Mouse (Mus musculus) intestine, embryonic 14.5 days (tissue): Measurements from ENCODE around the gene Ubxn1. TPM values are rescaled to one million over a fixed set of nuclear protein-coding genes. Genes with fewer than 3 reads are reported as not detected.

Experiments
- ATAC-seq: fragments of 200-750 bp; cut with Nextera tagmentation; replicated peaks from 2 replicates; pipeline ENCODE4 v1.8.0; 2017; ENCODE audit warnings: low read depth, moderate number of reproducible peaks, moderate TSS enrichment, moderate library complexity; ENCODE audit not compliant: low FRiP score, low TSS enrichment
- DNase-seq: peaks from one replicate; pipeline ENCODE4 v3.0.0-alpha.2; 2018; ENCODE audit warnings: low spot score
- H3K27ac ChIP-seq: fragments of 300-500 bp; sonication (generic); 2 replicates; pipeline ENCODE4 v1.5.1; 2014; ENCODE audit warnings: low read depth, mild to moderate bottlenecking, control low read depth
- H3K27me3 ChIP-seq: fragments of 300-500 bp; sonication (generic); replicated peaks from 2 replicates; pipeline ENCODE4 v1.6.1; 2014; ENCODE audit warnings: low read length, control low read depth; ENCODE audit not compliant: control insufficient read depth, insufficient read depth
- H3K36me3 ChIP-seq: fragments of 300-500 bp; sonication (generic); 2 replicates; pipeline ENCODE4 v1.6.1; 2014; ENCODE audit warnings: low read length, control low read depth; ENCODE audit not compliant: control insufficient read depth, insufficient read depth
- H3K4me1 ChIP-seq: fragments of 300-500 bp; sonication (generic); replicated peaks from 2 replicates; pipeline ENCODE4 v1.6.1; 2014; ENCODE audit warnings: low read length, control low read depth, mixed read lengths; ENCODE audit not compliant: control insufficient read depth, insufficient read depth
- H3K4me2 ChIP-seq: fragments of 300-500 bp; sonication (generic); 2 replicates; pipeline ENCODE4 v1.6.1; 2014; ENCODE audit warnings: low read length
- H3K4me3 ChIP-seq: fragments of 300-500 bp; sonication (generic); 2 replicates; pipeline ENCODE4 v1.5.1; 2014; ENCODE audit warnings: low read depth, low read length, control low read depth, mixed read lengths
- H3K9ac ChIP-seq: fragments of 300-500 bp; sonication (generic); 2 replicates; pipeline ENCODE4 v1.6.1; 2014; ENCODE audit warnings: mild to moderate bottlenecking, low read length
- H3K9me3 ChIP-seq: fragments of 300-500 bp; sonication (generic); 2 replicates; pipeline ENCODE4 v1.6.1; 2016; ENCODE audit warnings: low read length, control low read depth; ENCODE audit not compliant: control insufficient read depth
- WGBS: fragments of 180-500 bp; shearing (Covaris S2); extraction: QIAGEN DNeasy Blood & Tissue Kit; methylation state at CpG from one replicate; pipeline ENCODE4 v1.1.7; 2014; 5-methylcytosine and 5-hydroxymethylcytosine counted together
- microRNA-seq: library from miRNA; unstranded; fragments of <30 nt; microRNA quantifications from one replicate; pipeline ENCODE4, GENCODE M21; 2016
- polyA plus RNA-seq: library from polyadenylated mRNA; unstranded; fragments of >200 nt; fragmentation: Nextera tagmentation; extraction: Ambion mirVana; gene quantifications from 2 replicates; pipeline ENCODE4 v1.2.1, GENCODE M21; 2014

Ubxn1 gene
- polyA plus RNA-seq, 1 experiment from 2014 or later, result 162 TPM

GRCm38 (mm10) chr19:8921741-8922140 lies 50.4 kb downstream of the Ubxn1 start:
- Histone ChIP-seq H3K9me3 (no peaks in the 10 kb centered on the region), H3K27ac (no peak overlapping the region), H3K4me2 (peak overlapping the region; percentile 65; the same call in 1 of the 2 replicates), H3K4me1 (peaks cover 11% of the 10 kb centered on the region), H3K9ac (no peak overlapping the region), H3K27me3 (no peaks in the 10 kb centered on the region), H3K36me3 (peaks cover 32% of the 10 kb centered on the region), H3K4me3 (peak overlapping the region; percentile 87; the same call in 1 of the 2 replicates)
- 80% methylated on average over 9 of the region's 9 CpGs for whole genome bisulfite sequencing
- DNase-seq (no peak), ATAC-seq (no peak)

Small RNA genes within 50 kb of the gene (microRNA-seq; reads per million reads assigned to microRNA genes)
- 0.51 reads per million for gene Mir5136

Other genes with a start within 250 kb of the Ubxn1 start
- gene Chrm1, start 207.7 kb upstream of the Ubxn1 start, polyA plus RNA-seq, result 0.26 and 0.44 TPM in 2 replicates
- 121 and 126 TPM in 2 replicates for gene Slc3a2, start 148.1 kb upstream of the Ubxn1 start, polyA plus RNA-seq
- 96.3 and 97.8 TPM in 2 replicates for gene Wdr74, start 135.7 kb upstream of the Ubxn1 start, polyA plus RNA-seq
- 0.90 and 1.3 TPM in 2 replicates for gene 1700092M07Rik, start 130.8 kb upstream of the Ubxn1 start, polyA plus RNA-seq
- gene Stx5a, start 130.1 kb upstream of the Ubxn1 start, polyA plus RNA-seq, result 114 and 132 TPM in 2 replicates
- gene Nxf1, start 114.4 kb upstream of the Ubxn1 start, polyA plus RNA-seq, result 168 and 172 TPM in 2 replicates
- 170 and 196 TPM in 2 replicates for gene Tmem223, start 100.5 kb upstream of the Ubxn1 start, polyA plus RNA-seq
- 92.6 and 96.6 TPM in 2 replicates for gene Tmem179b, start 97.0 kb upstream of the Ubxn1 start, polyA plus RNA-seq
- gene Taf6l, start 85.1 kb upstream of the Ubxn1 start, polyA plus RNA-seq, result 17.2 and 18.9 TPM in 2 replicates
- 148 and 151 TPM in 2 replicates for gene Polr2g, start 72.9 kb upstream of the Ubxn1 start, polyA plus RNA-seq
- gene Zbtb3, start 68.9 kb upstream of the Ubxn1 start, polyA plus RNA-seq, result 4.2 and 4.3 TPM in 2 replicates
- 38.5 and 48.4 TPM in 2 replicates for gene Ttc9c, start 52.2 kb upstream of the Ubxn1 start, polyA plus RNA-seq
- 6.5 and 7.7 TPM in 2 replicates for gene Hnrnpul2, start 51.5 kb upstream of the Ubxn1 start, polyA plus RNA-seq
- gene AC129217.1, start 41.7 kb upstream of the Ubxn1 start, polyA plus RNA-seq, result not detected in 2 replicates
- gene Bscl2, start 34.0 kb upstream of the Ubxn1 start, polyA plus RNA-seq, result 39.6 and 40.9 TPM in 2 replicates
- 23.7 and 25.2 TPM in 2 replicates for gene Gng3, start 32.3 kb upstream of the Ubxn1 start, polyA plus RNA-seq
- 1.4 TPM in 2 replicates for gene Lrrn4cl, start 20.7 kb upstream of the Ubxn1 start, polyA plus RNA-seq
- gene Uqcc3, start 9.4 kb downstream of the Ubxn1 start, polyA plus RNA-seq, result 57.1 and 63.9 TPM in 2 replicates
- gene Lbhd1, start 12.2 kb downstream of the Ubxn1 start, polyA plus RNA-seq, result 78.6 and 79.2 TPM in 2 replicates
- not detected in 2 replicates for gene Gm49403, start 12.4 kb downstream of the Ubxn1 start, polyA plus RNA-seq
- 92.8 and 95.9 TPM in 2 replicates for gene 1810009A15Rik, start 17.4 kb downstream of the Ubxn1 start, polyA plus RNA-seq
- not detected in 2 replicates for gene Gm49416, start 17.4 kb downstream of the Ubxn1 start, polyA plus RNA-seq
- gene Ints5, start 21.5 kb downstream of the Ubxn1 start, polyA plus RNA-seq, result 37.5 and 44.5 TPM in 2 replicates
- 89.8 and 96.4 TPM in 2 replicates for gene Ganab, start 26.6 kb downstream of the Ubxn1 start, polyA plus RNA-seq
- 35.7 and 36.9 TPM in 2 replicates for gene B3gat3, start 48.9 kb downstream of the Ubxn1 start, polyA plus RNA-seq
- 1.1 and 1.8 TPM in 2 replicates for gene Rom1, start 57.9 kb downstream of the Ubxn1 start, polyA plus RNA-seq
- 16.8 and 18.4 TPM in 2 replicates for gene Eml3, start 58.1 kb downstream of the Ubxn1 start, polyA plus RNA-seq
- 40.3 and 40.7 TPM in 2 replicates for gene Mta2, start 70.4 kb downstream of the Ubxn1 start, polyA plus RNA-seq
- 33.3 and 33.5 TPM in 2 replicates for gene Tut1, start 82.4 kb downstream of the Ubxn1 start, polyA plus RNA-seq
- gene Eef1g, start 95.5 kb downstream of the Ubxn1 start, polyA plus RNA-seq, result 501 and 531 TPM in 2 replicates
- gene Ahnak, start 117.8 kb downstream of the Ubxn1 start, polyA plus RNA-seq, result 21.6 and 22.2 TPM in 2 replicates
- not detected in 2 replicates for gene Scgb1a1, start 216.5 kb downstream of the Ubxn1 start, polyA plus RNA-seq